Comparison of ENCODE assay signal across 31 mouse cellular contexts in the genomic region with DNA sequence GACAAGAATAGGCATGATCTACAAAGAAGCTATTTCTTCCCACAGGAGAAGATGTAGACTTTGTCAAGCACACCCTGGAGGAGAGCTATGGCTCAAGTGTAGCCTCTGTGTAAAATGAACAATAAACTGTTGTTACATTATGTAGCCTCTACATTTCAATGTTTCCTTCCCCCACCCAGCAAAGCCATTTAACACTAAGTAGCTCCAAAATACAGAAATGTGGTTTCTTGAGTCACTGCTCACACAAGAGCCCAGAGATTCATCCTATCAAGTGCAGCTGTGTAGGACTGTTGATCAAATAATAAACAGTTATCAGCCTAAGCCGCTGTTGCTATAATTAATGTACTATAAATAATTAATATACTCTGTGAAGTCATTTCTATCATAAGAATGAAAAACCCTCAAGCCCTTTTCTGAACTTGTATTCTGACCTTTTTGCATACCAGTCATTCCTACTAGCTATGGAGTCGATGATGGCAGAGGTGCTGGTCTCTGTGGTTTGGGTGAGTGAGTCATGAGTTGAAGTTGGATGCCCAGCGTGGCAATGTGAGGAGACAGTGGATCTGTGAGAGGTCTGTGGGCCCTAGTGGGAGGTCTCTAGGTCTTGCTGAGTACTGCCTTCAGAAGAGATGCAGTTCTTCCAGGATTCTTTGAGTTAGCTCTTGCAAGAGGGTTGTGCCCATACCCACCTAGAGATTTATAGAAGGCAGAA. TPM values are rescaled to one million over a fixed set of nuclear protein-coding genes. Genes with fewer than 3 reads are reported as not detected.
DNase-seq lines count a peak whose midpoint lies in the region; TF ChIP-seq lines count a peak whose summit lies in the region.
"Had no signal": no experiment of that assay in that cellular context is flagged by ENCODE, and none has a peak within 500 bp of the region (broad histone marks: within the 10 kb centered on the region; RNA-seq: fewer than 3 reads in every experiment).

No protein-coding gene starts in this region.

- intact Hi-C loops in left cerebral cortex, adult 2 months (cut with DNase I): no loop called here
- intact Hi-C loops in left cerebral cortex, postnatal 10 days (cut with DNase I): no loop called here

- H3K4me3 ChIP-seq in left cerebral cortex, adult 2 months: no peak overlapping the region
- H3K4me3 ChIP-seq in cortical plate, adult 2 months (ENCODE audit: insufficient read depth, low read length): no peak overlapping the region
- H3K4me3 ChIP-seq: heart, embryonic 12.5 days; hindbrain, embryonic 13.5 days; limb, embryonic 10.5 days; liver, embryonic 15.5 days; lung, embryonic 15.5 days; midbrain, embryonic 15.5 days; neural tube, embryonic 13.5 days had no signal

- peaks cover 6% of the 10 kb centered on the region; the same call in 1 of the 2 replicates for H3K4me1 ChIP-seq in cortical plate, adult 2 months (ENCODE audit: control insufficient read depth, insufficient read depth, low read length)

- TF ChIP-seq POLR2A in cortical plate, adult 2 months (IDR thresholded peaks at IDR 0.05; ENCODE audit: extremely low read depth, insufficient read depth, low read length): no peak

- 0 out of 2 replicates have a peak overlapping the region, but pooled peaks have one; percentile 62 for H3K27ac ChIP-seq in left cerebral cortex, adult 2 months
- 0 out of 2 replicates have a peak overlapping the region, but pooled peaks have one; percentile 42 for H3K27ac ChIP-seq in cortical plate, adult 2 months (ENCODE audit: insufficient read depth, low read length)
- H3K27ac ChIP-seq: hindbrain, embryonic 13.5 days; kidney, postnatal 0 days; limb, embryonic 10.5 days; liver, embryonic 15.5 days; lung, embryonic 15.5 days; midbrain, embryonic 15.5 days; neural tube, embryonic 13.5 days had no signal

- no peak for TF ChIP-seq CTCF in left cerebral cortex, adult 2 months (IDR thresholded peaks at IDR 0.05)
- no peak for TF ChIP-seq CTCF in cortical plate, adult 2 months (IDR thresholded peaks at IDR 0.05; ENCODE audit: extremely low read depth, insufficient read depth, low read length)

- peak; percentile 20 to 31 for DNase-seq in adrenal gland, adult (ENCODE audit: inconsistent age in 2 of 2, low spot score in 1 of 2)
- no peak for DNase-seq in adrenal gland, postnatal 25 days
- no peak for DNase-seq in left cerebral cortex, adult 2 months (ENCODE audit: extremely low spot score in 1 of 2, low spot score in 2 of 2)
- DNase-seq in left cerebral cortex, postnatal 10 days (ENCODE audit: extremely low spot score in 1 of 2, low spot score in 2 of 2): no peak
- no peak for DNase-seq in frontal cortex, adult 2 months (ENCODE audit: extremely low spot score in 1 of 2, low spot score in 1 of 2)
- no peak for DNase-seq in kidney, postnatal 14 days
- no peak for DNase-seq in embryo, embryonic 11 days
- DNase-seq: adrenal gland, postnatal 36 days; cerebellum, adult 18-20 months; cerebellum, postnatal 36 days; forebrain, postnatal 0 days; heart, adult 11 months; kidney, adult 18-20 months; liver; lung, postnatal 36 days had no signal

RNA-seq across cellular contexts. Expression of gene Tbccd1, which starts 18.2 kb away (rescaled TPM):
- total RNA-seq in adrenal gland, postnatal 25 days (2021): 16.4 and 23.6 TPM in 2 replicates
- 10 to 100 TPM; 11.9 to 14.6 TPM for total RNA-seq in left cerebral cortex, adult 2 months (2021)
- 10 to 100 TPM; 10.5 to 14.2 TPM for total RNA-seq in left cerebral cortex, postnatal 10 days (2021)
- 17.4 and 17.7 TPM in 2 replicates for polyA plus RNA-seq in cortical plate, adult 2 months (2012; rRNA removed)
- 16.2 and 19.2 TPM in 2 replicates for polyA plus RNA-seq in frontal cortex, adult 2 months (2012; rRNA removed)

RNA-seq across cellular contexts. Expression of gene Dnajb11, which starts 18.3 kb away (rescaled TPM):
- total RNA-seq in adrenal gland, postnatal 25 days (2021): 71.4 and 71.9 TPM in 2 replicates
- total RNA-seq in left cerebral cortex, adult 2 months (2021): 10 to 100 TPM; 61.2 to 67.2 TPM
- total RNA-seq in left cerebral cortex, postnatal 10 days (2021): 10 to 100 TPM; 62.4 to 62.8 TPM
- 40.3 and 41.8 TPM in 2 replicates for polyA plus RNA-seq in cortical plate, adult 2 months (2012; rRNA removed)
- polyA plus RNA-seq in frontal cortex, adult 2 months (2012; rRNA removed): 42.9 and 43.0 TPM in 2 replicates

RNA-seq across cellular contexts. Expression of gene Crygs, which starts 27.9 kb away (rescaled TPM):
- not detected in 2 replicates for total RNA-seq in adrenal gland, postnatal 25 days (2021)
- total RNA-seq in left cerebral cortex, adult 2 months (2021): not detected
- not detected for total RNA-seq in left cerebral cortex, postnatal 10 days (2021)
- polyA plus RNA-seq in cortical plate, adult 2 months (2012; rRNA removed): 0.33 TPM in 1 of 2 replicates, not detected in the other
- 0.18 TPM in 1 of 2 replicates, not detected in the other for polyA plus RNA-seq in frontal cortex, adult 2 months (2012; rRNA removed)
- total RNA-seq: adrenal gland, postnatal 36 days; forebrain, postnatal 0 days; gastrocnemius, adult 18-20 months; left cerebral cortex, adult 8-10 months; MEL had no signal
- polyA plus RNA-seq: forebrain, embryonic 11.5 days; heart, embryonic 12.5 days; hindbrain, embryonic 13.5 days; limb, embryonic 10.5 days; lung, embryonic 15.5 days; midbrain, embryonic 15.5 days; neural tube, embryonic 13.5 days; spleen, adult 2 months; testis, adult 2 months had no signal

RNA-seq across cellular contexts. Expression of gene Ahsg, which starts 51.8 kb away (rescaled TPM):
- 1.6 and 132 TPM in 2 replicates for total RNA-seq in adrenal gland, postnatal 25 days (2021)
- not detected for total RNA-seq in left cerebral cortex, adult 2 months (2021)
- not detected for total RNA-seq in left cerebral cortex, postnatal 10 days (2021)
- 0.23 TPM in 1 of 2 replicates, not detected in the other for polyA plus RNA-seq in cortical plate, adult 2 months (2012; rRNA removed)
- 0.14 and 0.42 TPM in 2 replicates for polyA plus RNA-seq in frontal cortex, adult 2 months (2012; rRNA removed)
- total RNA-seq: forebrain, postnatal 0 days; layer of hippocampus, postnatal 10 days; MEL had no signal
- polyA plus RNA-seq: forebrain, embryonic 11.5 days; forebrain, postnatal 0 days; hindbrain, embryonic 13.5 days; limb, embryonic 10.5 days; midbrain, embryonic 15.5 days had no signal

Comparison
In these comparisons a context has a peak if more than half of its experiments do, and no peak if none do; other contexts are left out.
1. DNase-seq: peak in adrenal gland, adult (2 of 2); none in adrenal gland, postnatal 25 days (single experiment), left cerebral cortex, adult 2 months (0 of 2), left cerebral cortex, postnatal 10 days (0 of 2), frontal cortex, adult 2 months (0 of 2), kidney, postnatal 14 days (single experiment) and embryo, embryonic 11 days (single experiment).